Mouse (Mus musculus) gastrocnemius, adult 2 months (tissue): Measurements from ENCODE around the gene Fli1. TPM values are rescaled to one million over a fixed set of nuclear protein-coding genes. Genes with fewer than 3 reads are reported as not detected.

Experiments used
- DNase-seq: peaks from one replicate; pipeline ENCODE4 v3.0.0; 2022
- H3K27ac ChIP-seq: fragments of 200-600 bp; 2 replicates; pipeline ENCODE4 v1.8.1; 2022; ENCODE audit warnings: mild to moderate bottlenecking
- H3K4me3 ChIP-seq: fragments of 200-600 bp; 2 replicates; pipeline ENCODE4 v1.8.1; 2022; ENCODE audit warnings: mild to moderate bottlenecking, moderate library complexity
- CTCF ChIP-seq: fragments of 200-600 bp; IDR thresholded peaks from 2 replicates; pipeline ENCODE4 v1.8.1; 2022; ENCODE audit warnings: antibody characterized with exemption, mild to moderate bottlenecking, moderate library complexity
- intact Hi-C: fragments of 180-260 bp; cut with DNase I; formaldehyde crosslinking; loops from one replicate; pipeline ENCODE4 v1.15.1; 2025
- total RNA-seq, 2 experiments: library from RNA; stranded (reverse); gene quantifications; 2 replicates each; pipeline ENCODE4 v1.2.3; 2021

Gene Fli1
- total RNA-seq, 2 experiments from 2014 or later = 7.9 to 8.5 TPM

- TF ChIP-seq CTCF = no peak
- peak; percentile 40 for DNase-seq
- intact Hi-C loops = loop anchor here (5.0 kb wide), 1 partner anchor 38 kb away; no protein-coding TSS in a partner anchor
- Histone ChIP-seq H3K4me3 (peak overlapping the region; percentile 91), H3K27ac (peak overlapping the region; percentile 95)
Observed at GRCm38 (mm10) chr9:32544731-32545661, 2.3 kb upstream of the Fli1 start.

- Histone ChIP-seq H3K27ac (peak overlapping the region; percentile 95), H3K4me3 (peak overlapping the region; percentile 91)
- intact Hi-C loops = loop anchor here (5.0 kb wide), 1 partner anchor 37 kb away; no protein-coding TSS in a partner anchor
- DNase-seq = no peak
- no peak for TF ChIP-seq CTCF
Observed at GRCm38 (mm10) chr9:32543923-32544575, 1.4 kb upstream of the Fli1 start.

GRCm38 (mm10) chr9:32543040-32543581 is 450 bp upstream of the Fli1 start:
- TF ChIP-seq CTCF = no peak
- Histone ChIP-seq H3K27ac (peak overlapping the region; percentile 95), H3K4me3 (peak overlapping the region; percentile 91)
- peak; percentile 28 for DNase-seq
- intact Hi-C loops = loop anchor here (5.0 kb wide), 1 partner anchor 36 kb away; no protein-coding TSS in a partner anchor

- intact Hi-C loops = loop anchor here (2.0 to 5.0 kb wide), 2 partner anchors 25 to 34 kb away; no protein-coding TSS in a partner anchor
- peak overlapping the region; percentile 91 for H3K4me3 ChIP-seq
- TF ChIP-seq CTCF = no peak
- peak overlapping the region; percentile 95 for H3K27ac ChIP-seq
- peak; percentile 54 for DNase-seq
Observed at GRCm38 (mm10) chr9:32541223-32541901, 1.3 kb downstream of the Fli1 start.

GRCm38 (mm10) chr9:32540406-32541222 is 2.0 kb downstream of the Fli1 start:
- Histone ChIP-seq H3K27ac (peak overlapping the region; percentile 95), H3K4me3 (peak overlapping the region; percentile 91)
- intact Hi-C loops = loop anchor here (2.0 to 5.0 kb wide), 2 partner anchors 24 to 33 kb away; no protein-coding TSS in a partner anchor
- DNase-seq = peak; percentile 50
- TF ChIP-seq CTCF = no peak

GRCm38 (mm10) chr9:32540061-32540405 is 2.6 kb downstream of the Fli1 start:
- peak overlapping the region; percentile 91 for H3K4me3 ChIP-seq
- intact Hi-C loops = loop anchor here (2.0 to 5.0 kb wide), 2 partner anchors 23 to 33 kb away; no protein-coding TSS in a partner anchor
- no peak for TF ChIP-seq CTCF
- peak overlapping the region; percentile 95 for H3K27ac ChIP-seq
- DNase-seq = no peak

GRCm38 (mm10) chr9:32539321-32539761 is 3.3 kb downstream of the Fli1 start:
- H3K4me3 ChIP-seq = peak overlapping the region; percentile 91

GRCm38 (mm10) chr9:32538124-32538523 is 4.5 kb downstream of the Fli1 start:
- Histone ChIP-seq H3K4me3 (peak overlapping the region; percentile 91), H3K27ac (peak overlapping the region; percentile 95)
- no peak for DNase-seq
- intact Hi-C loops = no loop called here
- TF ChIP-seq CTCF = no peak

More at GRCm38 (mm10) chr9:32539321-32539761, 3.3 kb downstream of the Fli1 start:
- no peak for TF ChIP-seq CTCF
- DNase-seq = no peak
- intact Hi-C loops = no loop called here
- peak overlapping the region; percentile 95 for H3K27ac ChIP-seq

- intact Hi-C loops = no loop called here
- peak overlapping the region; percentile 57 for H3K4me3 ChIP-seq
- DNase-seq = no peak
- H3K27ac ChIP-seq = peak overlapping the region; percentile 49
- no peak for TF ChIP-seq CTCF
Observed at GRCm38 (mm10) chr9:32537706-32538105, 5.0 kb downstream of the Fli1 start.

GRCm38 (mm10) chr9:32535201-32535955 is 7.3 kb downstream of the Fli1 start:
- no peak for DNase-seq
- intact Hi-C loops = no loop called here
- Histone ChIP-seq H3K4me3 (peak overlapping the region; percentile 23), H3K27ac (0 out of 2 replicates have a peak overlapping the region, but pooled peaks have one; percentile 4)
- TF ChIP-seq CTCF = no peak
